Mouse (Mus musculus): Measurements from ENCODE around the gene Srbd1. TPM values are rescaled to one million over a fixed set of nuclear protein-coding genes. Genes with fewer than 3 reads are reported as not detected.

Srbd1 gene
- polyA plus RNA-seq, 1 experiment from 2014 or later, result 12.0 TPM

DNA sequence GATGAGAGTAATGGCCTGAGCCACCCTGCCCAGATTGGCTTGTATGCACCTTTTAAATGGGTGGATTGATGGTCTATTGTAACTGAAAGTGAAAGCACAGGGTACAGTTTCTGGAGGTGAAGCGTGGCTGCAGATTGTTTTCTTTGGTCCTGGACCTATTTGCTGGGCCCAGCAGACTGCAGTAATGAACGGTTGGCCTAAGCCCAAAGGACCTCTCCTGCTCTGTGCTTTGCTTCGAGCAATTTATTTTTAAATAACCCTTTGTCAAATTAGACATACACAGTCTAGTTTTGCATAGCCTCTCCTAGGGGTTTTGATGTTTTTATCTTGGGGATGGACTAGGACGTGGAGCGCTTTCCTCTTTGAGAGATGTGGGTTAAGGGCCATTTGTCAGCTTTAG lies 169.9 kb downstream of the Srbd1 start:
- WGBS, result 70% methylated on average over 5 of the region's 5 CpGs

DNA sequence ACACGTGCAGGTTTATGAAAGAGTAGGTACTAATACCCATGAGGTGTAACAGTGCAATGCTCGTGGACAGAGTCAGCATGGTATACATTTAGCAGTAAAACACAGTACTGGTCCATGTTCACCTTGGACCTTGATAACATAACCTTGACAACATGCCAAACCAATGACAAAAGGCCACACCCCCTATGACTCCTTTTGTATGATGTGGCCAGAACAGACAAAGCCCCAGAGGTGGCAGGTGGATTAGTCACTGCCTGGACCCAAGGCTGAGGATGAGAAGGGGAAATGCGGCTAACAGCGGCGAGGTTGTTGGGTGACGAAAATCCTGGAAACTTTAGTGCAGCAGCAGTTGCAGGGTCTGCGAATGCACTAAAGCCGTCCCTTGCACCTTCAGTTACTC lies 170.4 kb downstream of the Srbd1 start:
- Histone ChIP-seq H3K4me1 (ENCODE audit: control insufficient read depth, insufficient read depth, low read length) (peaks cover 3% of the 10 kb centered on the region; the same call in 1 of the 2 replicates), H3K9ac (ENCODE audit: low read length) (no peak overlapping the region), H3K4me2 (ENCODE audit: low read depth) (no peak overlapping the region), H3K9me3 (ENCODE audit: control insufficient read depth, low read length) (no peaks in the 10 kb centered on the region), H3K27me3 (ENCODE audit: control insufficient read depth, insufficient read depth, low read length) (no peaks in the 10 kb centered on the region), H3K27ac (ENCODE audit: low read depth, low read length) (0 out of 2 replicates have a peak overlapping the region, but pooled peaks have one; percentile 8), H3K4me3 (ENCODE audit: low read depth, low read length) (no peak overlapping the region), H3K36me3 (ENCODE audit: control insufficient read depth, insufficient read depth, low read length) (no peaks in the 10 kb centered on the region)
- ATAC-seq (ENCODE audit: insufficient read depth, low FRiP score, low TSS enrichment) (no peak), DNase-seq (ENCODE audit: low spot score) (no peak)
- WGBS, result 84% methylated on average over 8 of the region's 8 CpGs

More for the DNA sequence above, 169.9 kb downstream of the Srbd1 start:
- Histone ChIP-seq H3K4me3 (ENCODE audit: low read depth, low read length) (no peak overlapping the region), H3K36me3 (ENCODE audit: control insufficient read depth, insufficient read depth, low read length) (no peaks in the 10 kb centered on the region), H3K9me3 (ENCODE audit: control insufficient read depth, low read length) (no peaks in the 10 kb centered on the region), H3K4me1 (ENCODE audit: control insufficient read depth, insufficient read depth, low read length) (peaks cover 3% of the 10 kb centered on the region; the same call in 1 of the 2 replicates), H3K27me3 (ENCODE audit: control insufficient read depth, insufficient read depth, low read length) (no peaks in the 10 kb centered on the region), H3K4me2 (ENCODE audit: low read depth) (no peak overlapping the region), H3K27ac (ENCODE audit: low read depth, low read length) (no peak overlapping the region), H3K9ac (ENCODE audit: low read length) (no peak overlapping the region)
- ATAC-seq (ENCODE audit: insufficient read depth, low FRiP score, low TSS enrichment) (no peak), DNase-seq (ENCODE audit: low spot score) (no peak)

GRCm38 (mm10) chr17:85971120-85971519 lies 173.9 kb downstream of the Srbd1 start:
- Histone ChIP-seq H3K27ac (ENCODE audit: low read depth, low read length) (no peak overlapping the region), H3K9ac (ENCODE audit: low read length) (no peak overlapping the region), H3K4me2 (ENCODE audit: low read depth) (no peak overlapping the region), H3K4me1 (ENCODE audit: control insufficient read depth, insufficient read depth, low read length) (peaks cover 3% of the 10 kb centered on the region; the same call in 1 of the 2 replicates), H3K36me3 (ENCODE audit: control insufficient read depth, insufficient read depth, low read length) (no peaks in the 10 kb centered on the region), H3K4me3 (ENCODE audit: low read depth, low read length) (no peak overlapping the region), H3K9me3 (ENCODE audit: control insufficient read depth, low read length) (no peaks in the 10 kb centered on the region), H3K27me3 (ENCODE audit: control insufficient read depth, insufficient read depth, low read length) (no peaks in the 10 kb centered on the region)
- DNase-seq (ENCODE audit: low spot score) (no peak), ATAC-seq (ENCODE audit: insufficient read depth, low FRiP score, low TSS enrichment) (no peak)
- 40% methylated on average over 4 of the region's 4 CpGs for WGBS

DNA sequence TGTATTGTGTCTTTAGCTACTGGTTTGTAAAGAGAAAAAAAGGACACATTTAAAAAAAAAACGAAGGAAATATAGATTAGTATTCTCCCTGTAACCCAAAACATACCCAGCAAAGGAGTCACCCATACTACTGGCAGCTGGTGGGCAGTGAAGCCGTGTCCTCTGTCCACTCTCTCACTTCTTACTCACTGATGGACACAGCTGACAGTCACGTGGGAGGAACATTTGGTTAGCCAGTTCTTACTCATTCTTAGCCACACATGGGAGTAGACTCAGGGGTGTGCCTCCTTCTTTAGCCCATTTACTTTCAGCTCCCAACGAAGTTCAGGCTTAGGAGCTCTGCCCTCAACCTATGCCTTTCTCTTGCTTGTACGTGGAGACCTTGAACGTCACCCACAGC lies 183.3 kb downstream of the Srbd1 start:
- Histone ChIP-seq H3K9ac (ENCODE audit: low read length) (no peak overlapping the region), H3K4me1 (ENCODE audit: control insufficient read depth, insufficient read depth, low read length) (no peaks in the 10 kb centered on the region), H3K27me3 (ENCODE audit: control insufficient read depth, insufficient read depth, low read length) (no peaks in the 10 kb centered on the region), H3K9me3 (ENCODE audit: control insufficient read depth, low read length) (no peaks in the 10 kb centered on the region), H3K4me3 (ENCODE audit: low read depth, low read length) (no peak overlapping the region), H3K36me3 (ENCODE audit: control insufficient read depth, insufficient read depth, low read length) (no peaks in the 10 kb centered on the region), H3K27ac (ENCODE audit: low read depth, low read length) (no peak overlapping the region), H3K4me2 (ENCODE audit: low read depth) (no peak overlapping the region)
- ATAC-seq (ENCODE audit: insufficient read depth, low FRiP score, low TSS enrichment), result no peak
- DNase-seq (ENCODE audit: low spot score), result no peak
- WGBS, result 70% methylated on average over 6 of the region's 6 CpGs

DNA sequence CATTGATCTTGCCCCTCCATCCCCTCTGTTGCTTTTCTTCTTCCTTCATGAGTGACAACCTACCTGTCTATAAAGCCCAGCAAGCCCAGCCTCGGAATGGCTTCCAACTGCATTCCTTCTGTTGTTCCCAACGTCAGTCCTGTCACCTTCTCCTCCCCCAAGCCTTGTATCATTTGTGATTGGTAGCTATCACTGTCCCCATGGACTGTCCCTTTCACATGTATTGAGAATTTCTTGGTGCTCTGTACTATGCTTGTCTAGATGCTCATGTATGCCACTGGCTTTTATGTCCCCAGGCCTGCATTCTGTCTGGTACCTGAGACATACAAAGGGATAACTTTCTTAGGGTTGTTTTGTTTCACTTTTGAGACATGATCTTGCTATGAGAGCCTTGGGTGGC lies 193.2 kb downstream of the Srbd1 start:
- ATAC-seq (ENCODE audit: insufficient read depth, low FRiP score, low TSS enrichment), result no peak
- no peaks in the 10 kb centered on the region for H3K9me3 ChIP-seq (ENCODE audit: control insufficient read depth, low read length)

DNA sequence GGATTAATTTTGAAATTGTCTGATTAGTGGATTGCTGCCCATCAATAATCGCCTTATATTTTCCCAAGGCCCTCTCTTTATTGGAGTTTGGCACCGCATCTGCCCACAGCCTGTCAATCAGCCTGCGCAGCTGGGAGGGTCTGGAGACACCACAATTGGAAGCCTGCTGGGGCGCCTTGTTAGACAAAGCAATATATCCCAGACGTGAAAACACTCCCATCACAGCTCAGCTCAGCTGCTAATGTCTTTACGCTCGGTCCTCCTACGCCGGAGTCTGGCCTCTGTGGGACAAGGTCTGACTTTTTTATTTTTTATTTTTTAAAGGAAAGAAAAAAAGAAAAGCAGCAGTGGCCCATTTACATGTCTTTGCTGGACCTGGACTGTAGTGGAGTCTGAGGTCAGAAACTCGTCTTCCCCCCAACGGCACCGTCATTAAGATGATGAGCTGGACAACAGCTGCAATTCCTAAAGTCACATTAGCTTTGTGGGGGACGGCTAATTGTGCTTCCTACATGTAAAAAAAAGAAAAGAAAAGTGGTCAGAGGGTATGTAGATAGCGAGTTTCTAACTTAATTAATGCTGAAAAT lies 195.0 kb downstream of the Srbd1 start:
- Histone ChIP-seq H3K4me2 (ENCODE audit: low read depth) (no peak overlapping the region), H3K4me1 (ENCODE audit: control insufficient read depth, insufficient read depth, low read length) (0 out of 2 replicates have a peak, but pooled peaks cover 2% of the 10 kb centered on the region), H3K27ac (ENCODE audit: low read depth, low read length) (no peak overlapping the region), H3K9me3 (ENCODE audit: control insufficient read depth, low read length) (no peaks in the 10 kb centered on the region), H3K9ac (ENCODE audit: low read length) (no peak overlapping the region), H3K27me3 (ENCODE audit: control insufficient read depth, insufficient read depth, low read length) (no peaks in the 10 kb centered on the region), H3K36me3 (ENCODE audit: control insufficient read depth, insufficient read depth, low read length) (no peaks in the 10 kb centered on the region), H3K4me3 (ENCODE audit: low read depth, low read length) (no peak overlapping the region)
- 19% methylated on average over 14 of the region's 14 CpGs for WGBS
- peak; percentile 55 for DNase-seq (ENCODE audit: low spot score)
- ATAC-seq (ENCODE audit: insufficient read depth, low FRiP score, low TSS enrichment), result peak; percentile 75

More for the DNA sequence above, 193.2 kb downstream of the Srbd1 start:
- H3K4me1 ChIP-seq (ENCODE audit: control insufficient read depth, insufficient read depth, low read length), result 0 out of 2 replicates have a peak, but pooled peaks cover 2% of the 10 kb centered on the region
- H3K27ac ChIP-seq (ENCODE audit: low read depth, low read length), result no peak overlapping the region
- no peak overlapping the region for H3K4me2 ChIP-seq (ENCODE audit: low read depth)
- no peak for DNase-seq (ENCODE audit: low spot score)
- H3K36me3 ChIP-seq (ENCODE audit: control insufficient read depth, insufficient read depth, low read length), result no peaks in the 10 kb centered on the region
- H3K9ac ChIP-seq (ENCODE audit: low read length), result no peak overlapping the region
- no peak overlapping the region for H3K4me3 ChIP-seq (ENCODE audit: low read depth, low read length)
- H3K27me3 ChIP-seq (ENCODE audit: control insufficient read depth, insufficient read depth, low read length), result no peaks in the 10 kb centered on the region
- WGBS, result 72% methylated on average over 2 of the region's 2 CpGs

DNA sequence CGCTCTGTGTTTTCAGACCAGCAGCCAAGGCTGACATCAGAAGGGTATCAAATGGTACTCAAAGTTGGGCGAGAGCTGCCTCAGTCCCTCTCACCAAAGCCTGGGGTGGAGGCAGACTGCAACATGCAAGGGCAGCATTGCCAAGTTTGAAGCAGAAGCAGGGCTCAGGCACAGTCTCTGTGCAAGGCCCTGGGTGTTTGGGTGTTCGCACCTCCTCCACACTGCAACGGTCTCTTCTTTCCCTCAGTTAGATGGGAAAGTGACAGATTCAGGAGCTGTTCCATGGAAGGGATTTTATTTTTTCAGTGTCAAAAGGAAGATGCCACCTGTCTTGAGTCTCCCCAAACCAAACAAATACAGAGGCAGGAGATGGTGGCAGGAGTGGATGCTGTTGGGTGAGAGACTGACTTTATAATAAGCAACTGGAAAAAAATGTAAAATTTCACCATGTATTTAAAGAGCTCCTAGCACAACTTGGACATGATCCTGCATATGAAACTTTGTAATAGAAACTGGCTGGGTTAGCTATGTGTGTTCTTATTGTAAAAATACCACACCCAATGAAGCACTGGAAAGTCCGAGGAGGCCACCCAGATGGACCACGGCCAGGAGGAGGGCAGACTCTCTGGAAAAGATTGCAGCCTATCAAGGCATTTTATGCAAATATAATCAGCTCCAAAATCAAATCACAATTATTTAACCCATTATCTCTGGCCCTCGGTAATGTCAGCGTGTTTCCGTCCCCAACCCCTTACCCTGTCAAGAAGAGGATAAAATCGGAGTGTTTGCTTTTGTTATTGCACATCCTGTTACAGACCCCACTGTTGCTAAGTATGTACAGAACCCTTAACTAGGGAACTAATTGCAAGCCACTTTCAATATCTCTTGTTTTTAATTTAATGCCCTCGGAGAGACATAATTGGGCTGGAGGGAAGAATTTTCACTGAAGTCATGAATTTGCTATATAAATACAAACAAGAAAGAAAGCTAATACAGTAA lies 195.8 kb downstream of the Srbd1 start:
- Histone ChIP-seq H3K27me3 (ENCODE audit: control insufficient read depth, insufficient read depth, low read length) (no peaks in the 10 kb centered on the region), H3K9ac (ENCODE audit: low read length) (no peak overlapping the region), H3K9me3 (ENCODE audit: control insufficient read depth, low read length) (no peaks in the 10 kb centered on the region), H3K27ac (ENCODE audit: low read depth, low read length) (no peak overlapping the region), H3K36me3 (ENCODE audit: control insufficient read depth, insufficient read depth, low read length) (no peaks in the 10 kb centered on the region), H3K4me2 (ENCODE audit: low read depth) (no peak overlapping the region), H3K4me1 (ENCODE audit: control insufficient read depth, insufficient read depth, low read length) (0 out of 2 replicates have a peak, but pooled peaks cover 2% of the 10 kb centered on the region), H3K4me3 (ENCODE audit: low read depth, low read length) (no peak overlapping the region)
- 80% methylated on average over 11 of the region's 11 CpGs for WGBS
- no peak for ATAC-seq (ENCODE audit: insufficient read depth, low FRiP score, low TSS enrichment)
- no peak for DNase-seq (ENCODE audit: low spot score)

GRCm38 (mm10) chr17:85944726-85945125 lies 200.2 kb downstream of the Srbd1 start:
- ATAC-seq (ENCODE audit: insufficient read depth, low FRiP score, low TSS enrichment) (no peak), DNase-seq (ENCODE audit: low spot score) (no peak)
- Histone ChIP-seq H3K4me1 (ENCODE audit: control insufficient read depth, insufficient read depth, low read length) (0 out of 2 replicates have a peak, but pooled peaks cover under 1% of the 10 kb centered on the region), H3K4me2 (ENCODE audit: low read depth) (no peak overlapping the region), H3K4me3 (ENCODE audit: low read depth, low read length) (no peak overlapping the region), H3K9me3 (ENCODE audit: control insufficient read depth, low read length) (no peaks in the 10 kb centered on the region), H3K27ac (ENCODE audit: low read depth, low read length) (no peak overlapping the region), H3K36me3 (ENCODE audit: control insufficient read depth, insufficient read depth, low read length) (no peaks in the 10 kb centered on the region), H3K27me3 (ENCODE audit: control insufficient read depth, insufficient read depth, low read length) (no peaks in the 10 kb centered on the region), H3K9ac (ENCODE audit: low read length) (no peak overlapping the region)
- WGBS, result 87% methylated on average over 4 of the region's 4 CpGs

All from neural tube, embryonic 11.5 days (tissue).